In genomic region chr2:36077160-36077761, GRCm38 (mm10) we compare ENCODE assay signal across 11 mouse cellular contexts. TPM values are rescaled to one million over a fixed set of nuclear protein-coding genes. Genes with fewer than 3 reads are reported as not detected.
DNase-seq lines count a peak whose midpoint lies in the region; ATAC-seq and TF ChIP-seq lines count a peak whose summit lies in the region.
"Had no signal": no experiment of that assay in that cellular context is flagged by ENCODE, and none has a peak within 500 bp of the region (broad histone marks: within the 10 kb centered on the region; RNA-seq: fewer than 3 reads in every experiment).

No protein-coding gene starts in this region.

- TF ChIP-seq POLR2A in limb, embryonic 14.5 days (IDR thresholded peaks at IDR 0.05; ENCODE audit: borderline replicate concordance, extremely low read depth, insufficient read depth, insufficient read length) = no peak
- no peak for TF ChIP-seq POLR2A in lung, adult 2 months (IDR thresholded peaks at IDR 0.05; ENCODE audit: borderline replicate concordance, extremely low read depth, low read depth, low read length)

- no peak overlapping the region for H3K9ac ChIP-seq in neural tube, embryonic 11.5 days (ENCODE audit: low read length)
- peak overlapping the region; percentile 14; the same call in 1 of the 2 replicates for H3K9ac ChIP-seq in forebrain, embryonic 14.5 days (ENCODE audit: low read length)
- 0 out of 2 replicates have a peak overlapping the region, but pooled peaks have one; percentile 16 for H3K9ac ChIP-seq in limb, embryonic 14.5 days (ENCODE audit: low read depth, low read length, severe bottlenecking)
- H3K9ac ChIP-seq: liver, postnatal 0 days had no signal

- no peak for DNase-seq in neural tube, embryonic 11.5 days (ENCODE audit: low spot score)
- DNase-seq in neural tube, embryonic 10.5 days (ENCODE audit: extremely low spot score, low spot score) = no peak
- DNase-seq in forebrain, embryonic 14.5 days (ENCODE audit: low spot score) = peak; percentile 63
- DNase-seq in limb, embryonic 14.5 days (ENCODE audit: low spot score) = no peak
- DNase-seq in left cerebral cortex, adult 8-10 months (ENCODE audit: low spot score in 2 of 2) = no peak
- DNase-seq in lung, adult 2 months = no peak
- no peak for DNase-seq in adrenal gland, postnatal 14 days
- DNase-seq: liver, postnatal 0 days had no signal

- no peaks in the 10 kb centered on the region for H3K36me3 ChIP-seq in neural tube, embryonic 11.5 days (ENCODE audit: control insufficient read depth, insufficient read depth, low read length)
- no peaks in the 10 kb centered on the region for H3K36me3 ChIP-seq in forebrain, embryonic 14.5 days (ENCODE audit: control insufficient read depth, insufficient read depth, low read length)
- H3K36me3 ChIP-seq in limb, embryonic 14.5 days (ENCODE audit: control insufficient read depth, insufficient read depth, low read length) = no peaks in the 10 kb centered on the region

- H3K27me3 ChIP-seq in neural tube, embryonic 11.5 days (ENCODE audit: control insufficient read depth, insufficient read depth, low read length) = no peaks in the 10 kb centered on the region
- no peaks in the 10 kb centered on the region for H3K27me3 ChIP-seq in forebrain, embryonic 14.5 days (replicated peaks; ENCODE audit: control insufficient read depth, insufficient read depth, low read length)
- H3K27me3 ChIP-seq in limb, embryonic 14.5 days (ENCODE audit: control insufficient read depth, insufficient read depth, low read length) = no peaks in the 10 kb centered on the region

- H3K4me3 ChIP-seq in neural tube, embryonic 11.5 days (ENCODE audit: low read depth, low read length) = no peak overlapping the region
- H3K4me3 ChIP-seq in forebrain, embryonic 14.5 days (ENCODE audit: low read depth, low read length) = no peak overlapping the region
- H3K4me3 ChIP-seq in limb, embryonic 14.5 days (replicated peaks; ENCODE audit: low read length) = no peak overlapping the region
- H3K4me3 ChIP-seq in lung, adult 2 months (replicated peaks; ENCODE audit: extremely low read depth, low read depth, low read length) = no peak overlapping the region

- H3K4me1 ChIP-seq in neural tube, embryonic 11.5 days (ENCODE audit: control insufficient read depth, insufficient read depth, low read length) = peaks cover 4% of the 10 kb centered on the region
- H3K4me1 ChIP-seq in forebrain, embryonic 14.5 days (ENCODE audit: control insufficient read depth, insufficient read depth, low read length) = peaks cover 4% of the 10 kb centered on the region; the same call in 1 of the 2 replicates
- peaks cover 10% of the 10 kb centered on the region; the same call in 1 of the 2 replicates for H3K4me1 ChIP-seq in limb, embryonic 14.5 days (ENCODE audit: control insufficient read depth, insufficient read depth, low read length)
- no peaks in the 10 kb centered on the region for H3K4me1 ChIP-seq in lung, adult 2 months (ENCODE audit: control insufficient read depth, insufficient read depth, low read length)

- peak overlapping the region; percentile 15; the same call in 1 of the 2 replicates for H3K4me2 ChIP-seq in neural tube, embryonic 11.5 days (ENCODE audit: low read depth)
- H3K4me2 ChIP-seq in forebrain, embryonic 14.5 days (ENCODE audit: low read length) = peak overlapping the region; percentile 37
- H3K4me2 ChIP-seq in limb, embryonic 14.5 days (replicated peaks; ENCODE audit: low read depth, low read length, severe bottlenecking) = peak overlapping the region; percentile 7; the same call in 1 of the 2 replicates

- no peaks in the 10 kb centered on the region for H3K9me3 ChIP-seq in neural tube, embryonic 11.5 days (ENCODE audit: control insufficient read depth, low read length)
- no peaks in the 10 kb centered on the region for H3K9me3 ChIP-seq in forebrain, embryonic 14.5 days (replicated peaks; ENCODE audit: control insufficient read depth, low read length)
- H3K9me3 ChIP-seq in limb, embryonic 14.5 days (ENCODE audit: control insufficient read depth, low read length) = no peaks in the 10 kb centered on the region

- H3K27ac ChIP-seq in neural tube, embryonic 11.5 days (ENCODE audit: low read depth, low read length) = no peak overlapping the region
- peak overlapping the region; percentile 44 for H3K27ac ChIP-seq in forebrain, embryonic 14.5 days (ENCODE audit: low read depth, low read length)
- H3K27ac ChIP-seq in limb, embryonic 14.5 days (replicated peaks; ENCODE audit: low read depth, low read length) = no peak overlapping the region

- no peak for TF ChIP-seq CTCF in lung, adult 2 months (IDR thresholded peaks at IDR 0.05; ENCODE audit: insufficient read depth, low read length)

- no peak for ATAC-seq in neural tube, embryonic 11.5 days (ENCODE audit: insufficient read depth, low FRiP score, low TSS enrichment)
- peak; percentile 83 for ATAC-seq in forebrain, embryonic 14.5 days
- ATAC-seq in limb, embryonic 14.5 days (ENCODE audit: low FRiP score, low read depth) = no peak
- ATAC-seq: intestine, embryonic 16.5 days; liver, postnatal 0 days had no signal

- WGBS in neural tube, embryonic 11.5 days = 9% methylated on average over 11 of the region's 11 CpGs
- 23% methylated on average over 11 of the region's 11 CpGs for WGBS in forebrain, embryonic 14.5 days
- 9% methylated on average over 11 of the region's 11 CpGs for WGBS in limb, embryonic 14.5 days
- 44% methylated on average over 11 of the region's 11 CpGs for WGBS in lung, adult 2 months

RNA-seq across cellular contexts. Expression of gene Lhx6, which starts 27.9 kb away (rescaled TPM):
- polyA plus RNA-seq in neural tube, embryonic 11.5 days (2014; fragmentation: Nextera tagmentation; extraction: Ambion mirVana) = 0.72 and 1.5 TPM in 2 replicates
- polyA plus RNA-seq in forebrain, embryonic 14.5 days (2014; fragmentation: Nextera tagmentation; extraction: Ambion mirVana) = 14.7 and 27.3 TPM in 2 replicates
- polyA plus RNA-seq in limb, embryonic 14.5 days (2012; rRNA removed) = 2.0 and 2.2 TPM in 2 replicates
- polyA plus RNA-seq in limb, embryonic 14.5 days (2014; fragmentation: Nextera tagmentation; extraction: Ambion mirVana) = 1.2 and 1.3 TPM in 2 replicates
- 10 to 100 TPM; 15.4 to 20.3 (median 19.0) TPM for total RNA-seq in left cerebral cortex, adult 8-10 months (2022)
- 1.8 and 3.6 TPM in 2 replicates for polyA plus RNA-seq in lung, adult 2 months (2012; rRNA removed)
- 5.4 and 7.2 TPM in 2 replicates for total RNA-seq in adrenal gland, postnatal 14 days (2021)

RNA-seq across cellular contexts. Expression of gene Morn5, which starts 28.0 kb away (rescaled TPM):
- polyA plus RNA-seq in neural tube, embryonic 11.5 days (2014; fragmentation: Nextera tagmentation; extraction: Ambion mirVana) = 0.84 TPM in 1 of 2 replicates, not detected in the other
- polyA plus RNA-seq in forebrain, embryonic 14.5 days (2014; fragmentation: Nextera tagmentation; extraction: Ambion mirVana) = 2.6 and 3.4 TPM in 2 replicates
- 0.19 and 0.46 TPM in 2 replicates for polyA plus RNA-seq in limb, embryonic 14.5 days (2012; rRNA removed)
- not detected in 2 replicates for polyA plus RNA-seq in limb, embryonic 14.5 days (2014; fragmentation: Nextera tagmentation; extraction: Ambion mirVana)
- total RNA-seq in left cerebral cortex, adult 8-10 months (2022) = 1 to 10 TPM; 1.5 to 2.6 (median 2.1) TPM
- 3.0 and 4.4 TPM in 2 replicates for polyA plus RNA-seq in lung, adult 2 months (2012; rRNA removed)
- total RNA-seq in adrenal gland, postnatal 14 days (2021) = not detected in 2 replicates
- polyA plus RNA-seq: heart, embryonic 14.5 days; liver, postnatal 0 days; stomach, embryonic 14.5 days had no signal

RNA-seq across cellular contexts. Expression of gene Ndufa8, which starts 28.1 kb away (rescaled TPM):
- 208 and 210 TPM in 2 replicates for polyA plus RNA-seq in neural tube, embryonic 11.5 days (2014; fragmentation: Nextera tagmentation; extraction: Ambion mirVana)
- polyA plus RNA-seq in forebrain, embryonic 14.5 days (2014; fragmentation: Nextera tagmentation; extraction: Ambion mirVana) = 283 and 287 TPM in 2 replicates
- 83.0 and 103 TPM in 2 replicates for polyA plus RNA-seq in limb, embryonic 14.5 days (2012; rRNA removed)
- 218 and 221 TPM in 2 replicates for polyA plus RNA-seq in limb, embryonic 14.5 days (2014; fragmentation: Nextera tagmentation; extraction: Ambion mirVana)
- total RNA-seq in left cerebral cortex, adult 8-10 months (2022) = 100 to 1,000 TPM; 173 to 188 (median 186) TPM
- 52.3 and 56.0 TPM in 2 replicates for polyA plus RNA-seq in lung, adult 2 months (2012; rRNA removed)
- total RNA-seq in adrenal gland, postnatal 14 days (2021) = 365 and 371 TPM in 2 replicates

RNA-seq across cellular contexts. Expression of gene Mrrf, which starts 58.9 kb away (rescaled TPM):
- polyA plus RNA-seq in neural tube, embryonic 11.5 days (2014; fragmentation: Nextera tagmentation; extraction: Ambion mirVana) = 31.3 and 32.1 TPM in 2 replicates
- polyA plus RNA-seq in forebrain, embryonic 14.5 days (2014; fragmentation: Nextera tagmentation; extraction: Ambion mirVana) = 37.2 and 39.9 TPM in 2 replicates
- 21.1 and 31.0 TPM in 2 replicates for polyA plus RNA-seq in limb, embryonic 14.5 days (2012; rRNA removed)
- 30.4 and 33.0 TPM in 2 replicates for polyA plus RNA-seq in limb, embryonic 14.5 days (2014; fragmentation: Nextera tagmentation; extraction: Ambion mirVana)
- total RNA-seq in left cerebral cortex, adult 8-10 months (2022) = 10 to 100 TPM; 15.4 to 25.6 (median 18.5) TPM
- polyA plus RNA-seq in lung, adult 2 months (2012; rRNA removed) = 18.2 and 24.5 TPM in 2 replicates
- total RNA-seq in adrenal gland, postnatal 14 days (2021) = 26.0 and 27.0 TPM in 2 replicates

RNA-seq across cellular contexts. Expression of gene Rbm18, which starts 59.3 kb away (rescaled TPM):
- 120 and 122 TPM in 2 replicates for polyA plus RNA-seq in neural tube, embryonic 11.5 days (2014; fragmentation: Nextera tagmentation; extraction: Ambion mirVana)
- polyA plus RNA-seq in forebrain, embryonic 14.5 days (2014; fragmentation: Nextera tagmentation; extraction: Ambion mirVana) = 166 and 187 TPM in 2 replicates
- polyA plus RNA-seq in limb, embryonic 14.5 days (2012; rRNA removed) = 41.8 and 46.7 TPM in 2 replicates
- 69.7 and 77.5 TPM in 2 replicates for polyA plus RNA-seq in limb, embryonic 14.5 days (2014; fragmentation: Nextera tagmentation; extraction: Ambion mirVana)
- total RNA-seq in left cerebral cortex, adult 8-10 months (2022) = 10 to 100 TPM; 42.1 to 48.2 (median 42.9) TPM
- polyA plus RNA-seq in lung, adult 2 months (2012; rRNA removed) = 10.6 and 14.5 TPM in 2 replicates
- 27.3 and 27.4 TPM in 2 replicates for total RNA-seq in adrenal gland, postnatal 14 days (2021)
